Mouse (Mus musculus): Measurements from ENCODE around the gene Olfr12.

DNA sequence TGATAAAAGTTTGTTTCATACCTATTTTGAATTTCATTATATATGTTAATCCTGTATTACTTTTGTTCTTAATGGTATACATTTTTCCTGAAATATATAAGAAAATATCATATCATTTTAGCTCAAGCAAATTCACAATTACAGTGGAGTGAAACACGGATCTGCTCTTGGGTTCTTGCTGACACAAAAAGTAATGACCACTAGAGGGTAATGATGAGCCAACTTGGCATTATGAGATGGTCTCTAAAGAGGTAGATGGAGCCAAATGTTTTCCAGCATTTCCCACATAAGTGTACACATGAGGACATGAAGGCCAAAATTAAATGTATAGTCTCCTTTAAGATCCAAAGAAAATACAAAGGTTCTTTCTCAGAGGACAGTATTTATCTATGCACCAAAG, 3.1 kb upstream of the Olfr12 start:
- no peak for TF ChIP-seq EP300 (optimal IDR thresholded peaks at IDR 0.05)
- peak; percentile 75 for TF ChIP-seq CTCF (IDR thresholded peaks at IDR 0.05; ENCODE audit: low read depth)

Data from stomach, postnatal 0 days (tissue).